Mouse (Mus musculus) liver, embryonic 14.5 days (tissue): ENCODE measurements around the gene Nrn1. TPM values are rescaled to one million over a fixed set of nuclear protein-coding genes. Genes with fewer than 3 reads are reported as not detected.

Experiments
- ATAC-seq: fragments of 200-750 bp; cut with Nextera tagmentation; 2 replicates; pipeline ENCODE4 v1.8.0; 2017; ENCODE audit warnings: moderate number of reproducible peaks, mild to moderate bottlenecking, moderate library complexity; ENCODE audit not compliant: insufficient read depth
- DNase-seq, 3 experiments: peaks; one replicate each; pipeline ENCODE4 v3.0.0-alpha.2; 2012 to 2013; ENCODE audit warnings: low read depth in 3 of 3, low spot score in 3 of 3
- H3K27ac ChIP-seq: fragments of 300-500 bp; sonication (generic); 2 replicates; pipeline ENCODE4 v1.5.1; 2014; ENCODE audit warnings: moderate library complexity, mild to moderate bottlenecking, control low read depth, inconsistent platforms
- H3K27me3 ChIP-seq: fragments of 300-500 bp; sonication (generic); 2 replicates; pipeline ENCODE4 v1.6.1; 2014; ENCODE audit warnings: mild to moderate bottlenecking, low read length, moderate library complexity; ENCODE audit not compliant: control insufficient read depth, insufficient read depth
- H3K36me3 ChIP-seq: fragments of 300-500 bp; sonication (generic); replicated peaks from 2 replicates; pipeline ENCODE4 v1.6.1; 2014; ENCODE audit warnings: low read depth; ENCODE audit not compliant: control insufficient read depth, insufficient read depth
- H3K4me1 ChIP-seq, 2 experiments: fragments of 200-500 bp in 1 of 2; fragments of 300-500 bp in 1 of 2; sonication (generic) in 1 of 2; replicated peaks; 2 replicates each; pipeline ENCODE4 v1.6.1; 2012 to 2014; ENCODE audit warnings: antibody characterized with exemption in 1 of 2, inconsistent platforms in 1 of 2, low read length in 1 of 2; ENCODE audit not compliant: control insufficient read depth in 2 of 2, insufficient read depth in 2 of 2
- H3K4me2 ChIP-seq: fragments of 300-500 bp; sonication (generic); 2 replicates; pipeline ENCODE4 v1.6.1; 2014; ENCODE audit warnings: low read depth, mild to moderate bottlenecking, control low read depth, moderate library complexity
- H3K4me3 ChIP-seq, 2 experiments: fragments of 200-500 bp in 1 of 2; fragments of 300-500 bp in 1 of 2; sonication (generic) in 1 of 2; 2 replicates each; pipeline ENCODE4 v1.5.1; 2012 to 2014; ENCODE audit warnings: low read depth in 2 of 2, low read length in 2 of 2, mild to moderate bottlenecking in 2 of 2, control low read depth in 1 of 2, inconsistent platforms in 1 of 2, moderate library complexity in 1 of 2; ENCODE audit not compliant: insufficient read depth in 1 of 2
- H3K9ac ChIP-seq: fragments of 300-500 bp; sonication (generic); replicated peaks from 2 replicates; pipeline ENCODE4 v1.6.1; 2014; ENCODE audit warnings: mild to moderate bottlenecking, control low read depth, moderate library complexity
- H3K9me3 ChIP-seq: fragments of 300-500 bp; sonication (generic); 2 replicates; pipeline ENCODE4 v1.6.1; 2016; ENCODE audit warnings: low read length, mixed read lengths; ENCODE audit not compliant: control insufficient read depth
- CTCF ChIP-seq: IDR thresholded peaks from 2 replicates; pipeline ENCODE4 v1.5.1; 2016; ENCODE audit warnings: antibody characterized with exemption, low read depth, control low read depth
- EP300 ChIP-seq: IDR thresholded peaks from 2 replicates; pipeline ENCODE4 v1.6.1; 2016; ENCODE audit warnings: antibody characterized with exemption, low read depth
- WGBS: fragments of 180-500 bp; shearing (Covaris S2); extraction: QIAGEN DNeasy Blood & Tissue Kit; methylation state at CpG from one replicate; pipeline ENCODE4 v1.1.7; 2014; ENCODE audit not compliant: insufficient replicate concordance; 5-methylcytosine and 5-hydroxymethylcytosine counted together
- polyA plus RNA-seq, 2 experiments: library from polyadenylated mRNA; depleted of rRNA in 1 of 2; stranded (reverse) in 1 of 2; unstranded in 1 of 2; fragments of >200 nt; fragmentation: Nextera tagmentation in 1 of 2; extraction: Ambion mirVana in 1 of 2; gene quantifications; 2 replicates each; pipeline versions ENCODE4 v1.2.1 to v1.2.3; 2012 to 2014

The Nrn1 gene
- polyA plus RNA-seq, 2 experiments, result 17.6 to 32.3 TPM

DNA sequence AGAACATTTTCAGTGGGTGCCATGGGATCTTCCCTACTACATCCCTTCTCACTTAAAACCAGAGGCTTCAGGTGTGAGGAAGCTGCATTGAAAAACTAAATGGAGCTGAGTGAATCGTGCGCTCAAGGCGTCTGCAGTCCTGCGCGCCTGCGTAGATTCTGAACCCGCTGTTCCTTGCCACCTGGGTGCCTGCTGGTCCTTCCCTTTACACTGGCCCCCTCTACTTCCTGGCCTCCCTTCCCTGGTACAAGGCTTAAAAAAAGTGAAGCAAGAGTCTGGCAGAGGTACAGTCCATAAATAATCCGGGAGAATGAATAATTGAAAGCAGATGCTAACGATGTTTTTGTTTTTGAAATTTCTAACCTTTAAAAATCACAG is 1.7 kb upstream of the Nrn1 start:
- H3K27me3 ChIP-seq, result peaks cover 53% of the 10 kb centered on the region
- no peaks in the 10 kb centered on the region; a peak in 1 of 4 replicates for H3K4me1 ChIP-seq
- no peak for TF ChIP-seq EP300
- WGBS, result 12% methylated on average over 9 of the region's 9 CpGs
- DNase-seq (no peak), ATAC-seq (peak; percentile 8; the same call in 1 of the 2 replicates)
- peak overlapping the region; percentile 56 for H3K4me2 ChIP-seq
- H3K27ac ChIP-seq, result no peak overlapping the region
- H3K36me3 ChIP-seq, result no peaks in the 10 kb centered on the region
- H3K9ac ChIP-seq, result no peak overlapping the region
- H3K9me3 ChIP-seq, result no peaks in the 10 kb centered on the region
- peak overlapping the region; percentile 31 to 32 for H3K4me3 ChIP-seq

DNA sequence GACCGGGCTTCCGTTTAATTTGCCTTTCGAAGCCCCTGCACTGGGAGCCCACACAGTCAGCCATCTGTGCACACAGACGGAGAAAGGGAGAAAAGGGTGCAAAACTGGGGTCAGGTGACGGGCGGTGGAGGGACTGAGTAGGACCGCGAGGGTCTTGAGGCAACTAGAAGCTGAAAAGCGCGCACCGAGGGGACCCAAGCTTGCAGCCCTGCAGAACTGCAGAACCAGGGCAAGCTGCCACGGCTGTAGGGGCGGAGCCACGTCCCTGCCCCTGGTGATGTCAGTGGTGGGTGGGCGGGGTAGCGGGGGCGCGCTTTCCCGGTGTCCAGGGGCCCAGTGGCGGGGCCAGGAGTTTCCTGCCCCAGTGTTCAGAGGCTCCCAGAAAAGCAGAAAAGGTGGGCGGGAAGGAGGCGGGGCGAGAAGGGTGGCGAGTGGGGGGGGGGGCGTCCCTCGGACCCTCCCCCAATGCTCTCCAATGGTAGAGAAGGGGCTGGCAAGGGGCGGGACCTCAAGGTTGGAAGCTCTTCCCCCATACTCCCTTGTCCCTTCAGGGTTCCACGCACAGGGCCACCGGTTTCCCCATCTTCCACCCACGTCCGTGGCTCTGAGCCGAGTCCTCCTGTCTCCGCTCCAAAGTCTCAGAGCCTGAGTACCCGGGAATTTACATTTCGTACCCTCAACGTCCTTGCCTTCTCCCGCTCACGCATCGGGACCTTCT is 1.1 kb upstream of the Nrn1 start:
- H3K9me3 ChIP-seq, result no peaks in the 10 kb centered on the region

DNA sequence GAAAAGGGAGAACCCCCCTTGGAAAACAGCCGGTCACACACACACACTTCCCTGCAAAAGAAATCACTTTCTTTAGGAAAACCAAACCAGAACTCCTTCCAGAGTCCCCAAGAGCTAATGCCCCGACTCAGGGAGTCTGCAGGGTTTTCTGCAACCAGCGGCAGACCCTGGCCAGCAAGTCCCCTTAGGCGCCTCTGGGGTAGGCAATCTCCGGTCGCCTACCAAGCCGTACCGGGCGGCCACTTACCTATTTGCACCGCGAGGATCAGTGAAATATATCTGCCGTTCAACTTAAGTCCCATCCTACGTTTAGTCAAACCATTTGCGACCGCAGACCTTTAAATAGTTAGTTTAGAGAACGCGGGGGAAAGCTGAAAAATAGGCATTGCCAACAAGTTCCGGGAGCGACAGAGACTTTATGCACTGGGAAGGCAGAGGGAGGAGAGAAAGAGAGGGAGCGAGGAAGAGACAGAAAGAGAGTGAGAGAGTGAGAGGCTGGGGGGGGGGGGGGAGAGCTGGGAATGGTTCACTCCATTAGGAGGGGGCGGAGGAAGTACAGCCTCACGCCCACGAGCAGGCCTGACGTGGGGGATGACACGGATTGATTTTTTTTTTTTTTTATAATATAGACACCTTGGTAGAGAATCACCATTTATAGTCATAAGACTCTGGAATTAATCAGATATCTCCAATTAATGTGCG is 791 bp downstream of the Nrn1 start:
- H3K36me3 ChIP-seq, result no peaks in the 10 kb centered on the region
- no peak for TF ChIP-seq CTCF
- TF ChIP-seq EP300, result no peak
- H3K4me1 ChIP-seq, result no peaks in the 10 kb centered on the region; a peak in 1 of 4 replicates
- H3K27me3 ChIP-seq, result peaks cover 77% of the 10 kb centered on the region
- DNase-seq (no peak), ATAC-seq (no peak)
- 1% methylated on average over 26 of the region's 26 CpGs for WGBS
- H3K9ac ChIP-seq, result 0 out of 2 replicates have a peak overlapping the region, but pooled peaks have one; percentile 5
- H3K9me3 ChIP-seq, result no peaks in the 10 kb centered on the region
- H3K27ac ChIP-seq, result no peak overlapping the region
- peak overlapping the region; percentile 29 to 38 for H3K4me3 ChIP-seq
- H3K4me2 ChIP-seq, result peak overlapping the region; percentile 56

More for the DNA sequence above, 1.1 kb upstream of the Nrn1 start:
- no peaks in the 10 kb centered on the region for H3K36me3 ChIP-seq
- peaks cover 58% of the 10 kb centered on the region for H3K27me3 ChIP-seq
- under 1% methylated on average over 35 of the region's 39 CpGs for WGBS
- H3K4me1 ChIP-seq, result no peaks in the 10 kb centered on the region; a peak in 1 of 4 replicates
- no peak overlapping the region for H3K9ac ChIP-seq
- DNase-seq (peak; percentile 20 to 23 (median 20)), ATAC-seq (peak; percentile 82)
- peak overlapping the region; percentile 56 for H3K4me2 ChIP-seq
- TF ChIP-seq CTCF (no peak), EP300 (no peak)
- no peak overlapping the region for H3K27ac ChIP-seq
- peak overlapping the region; percentile 31 to 59 for H3K4me3 ChIP-seq

DNA sequence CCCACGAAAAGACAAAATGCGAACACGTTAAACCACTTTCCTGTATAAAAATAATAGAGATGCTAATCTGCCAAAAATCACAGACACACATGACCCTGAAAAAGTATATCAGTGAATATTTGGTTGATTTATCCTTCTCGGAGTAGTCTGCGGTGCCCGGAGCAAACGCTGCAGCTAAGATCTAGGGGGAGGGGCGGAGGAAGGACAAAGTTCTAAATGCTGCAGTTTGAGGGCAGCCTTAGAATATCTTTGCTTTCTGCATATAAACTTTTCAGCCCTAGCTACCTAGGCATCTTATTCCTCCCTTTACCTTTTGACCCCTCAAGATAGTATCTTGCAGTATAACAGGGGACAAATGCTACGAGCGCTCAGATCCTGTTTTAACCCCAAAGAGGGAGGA is 1.4 kb downstream of the Nrn1 start:
- Histone ChIP-seq H3K9ac (no peak overlapping the region), H3K4me2 (no peak overlapping the region), H3K4me3 (peak overlapping the region in 1 of 2 experiments; percentile 38; a peak in 2 of 4 replicates), H3K4me1 (no peaks in the 10 kb centered on the region; a peak in 1 of 4 replicates), H3K9me3 (no peaks in the 10 kb centered on the region), H3K36me3 (no peaks in the 10 kb centered on the region), H3K27ac (no peak overlapping the region), H3K27me3 (peaks cover 83% of the 10 kb centered on the region)
- DNase-seq (no peak), ATAC-seq (no peak)
- 2% methylated on average over 10 of the region's 10 CpGs for WGBS
- no peak for TF ChIP-seq CTCF
- TF ChIP-seq EP300, result no peak

DNA sequence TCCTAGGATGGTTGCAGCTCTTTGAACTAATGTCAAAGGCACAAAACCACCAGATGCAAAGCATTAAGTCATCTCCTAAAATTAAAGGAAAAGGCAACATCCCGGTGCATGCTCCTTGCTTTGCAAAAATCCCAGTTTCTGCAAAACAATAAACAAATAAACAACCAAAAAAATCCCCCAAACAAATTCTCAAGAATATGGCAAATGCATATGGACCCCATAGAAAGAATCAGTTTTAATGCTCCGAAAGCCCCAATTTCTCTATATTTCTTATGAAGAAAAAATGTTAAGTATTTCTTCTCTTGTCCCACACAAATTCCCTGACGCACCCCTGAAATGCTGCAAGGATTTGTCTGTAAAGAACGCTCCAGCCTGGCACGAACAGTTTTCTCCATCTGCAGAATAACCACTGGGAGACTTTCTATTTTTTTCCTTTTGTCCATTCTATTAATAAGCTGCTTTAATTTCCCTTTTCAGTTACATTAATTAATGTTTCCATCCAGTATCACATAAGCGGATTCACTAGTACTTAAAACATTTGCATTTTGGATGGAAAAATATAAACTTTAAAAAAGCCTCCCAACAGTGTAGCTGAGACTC is 1.9 kb downstream of the Nrn1 start:
- H3K4me3 ChIP-seq, result peak overlapping the region in 1 of 2 experiments; percentile 38; a peak in 2 of 4 replicates
- no peak for DNase-seq
- TF ChIP-seq CTCF (no peak), EP300 (no peak)
- H3K9me3 ChIP-seq, result no peaks in the 10 kb centered on the region
- 8% methylated on average over 6 of the region's 6 CpGs for WGBS
- no peaks in the 10 kb centered on the region for H3K36me3 ChIP-seq
- H3K27me3 ChIP-seq, result peaks cover 88% of the 10 kb centered on the region
- H3K27ac ChIP-seq, result no peak overlapping the region
- H3K4me1 ChIP-seq, result no peaks in the 10 kb centered on the region; a peak in 1 of 4 replicates
- peak overlapping the region; percentile 58 for H3K4me2 ChIP-seq
- ATAC-seq, result no peak
- H3K9ac ChIP-seq, result no peak overlapping the region
